Mouse (Mus musculus) liver, adult 2 months (tissue): ENCODE results near the gene Ccdc169. TPM values are rescaled to one million over a fixed set of nuclear protein-coding genes. Genes with fewer than 3 reads are reported as not detected.

Experiments used
- DNase-seq: peaks from one replicate; pipeline ENCODE4 v3.0.0-alpha.2; 2011; ENCODE audit warnings: low read depth, low spot score; ENCODE audit errors: extremely low read depth
- H3K27ac ChIP-seq: fragments of 200-500 bp; replicated peaks from 2 replicates; pipeline ENCODE4 v1.5.1; 2012; ENCODE audit warnings: low read depth, mild to moderate bottlenecking, control low read depth, inconsistent platforms, low read length; ENCODE audit not compliant: insufficient read depth
- H3K27me3 ChIP-seq: fragments of 200-500 bp; 2 replicates; pipeline ENCODE4 v1.6.1; 2012; ENCODE audit warnings: mild to moderate bottlenecking, moderate library complexity, low read length, inconsistent platforms; ENCODE audit not compliant: control insufficient read depth, insufficient read depth
- H3K36me3 ChIP-seq: fragments of 200-500 bp; 2 replicates; pipeline ENCODE4 v1.6.1; 2012; ENCODE audit warnings: low read length, inconsistent platforms; ENCODE audit not compliant: control insufficient read depth, insufficient read depth
- H3K4me1 ChIP-seq: fragments of 200-500 bp; 2 replicates; pipeline ENCODE4 v1.6.1; 2011; ENCODE audit warnings: low read length; ENCODE audit not compliant: control insufficient read depth, insufficient read depth
- H3K4me3 ChIP-seq: fragments of 200-500 bp; 2 replicates; pipeline ENCODE4 v1.5.1; 2011; ENCODE audit warnings: low read depth, mild to moderate bottlenecking, control low read depth, low read length, moderate library complexity; ENCODE audit not compliant: insufficient read depth
- H3K79me2 ChIP-seq: fragments of 200-500 bp; 2 replicates; pipeline ENCODE4 v1.6.1; 2012; ENCODE audit warnings: inconsistent platforms, mild to moderate bottlenecking, low read length, moderate library complexity; ENCODE audit not compliant: control insufficient read depth, insufficient read depth
- H3K9ac ChIP-seq: fragments of 200-500 bp; 2 replicates; pipeline ENCODE4 v1.6.1; 2012; ENCODE audit warnings: low read depth, mild to moderate bottlenecking, control low read depth, inconsistent platforms, low read length
- CTCF ChIP-seq: fragments of 200-500 bp; IDR thresholded peaks from 2 replicates; pipeline ENCODE4 v1.5.1; 2011; ENCODE audit warnings: low read depth, low read length, control low read depth
- POLR2A ChIP-seq: fragments of 200-500 bp; IDR thresholded peaks from 2 replicates; pipeline ENCODE4 v1.6.1; 2011; ENCODE audit warnings: low read length, control low read depth; ENCODE audit not compliant: insufficient read depth; ENCODE audit errors: extremely low read depth
- WGBS: fragments of 180-500 bp; shearing (Covaris S2); methylation state at CpG from one replicate; pipeline ENCODE4 v1.1.7; 2018; 5-methylcytosine and 5-hydroxymethylcytosine counted together
- polyA plus RNA-seq: library from polyadenylated mRNA; depleted of rRNA; stranded (reverse); fragments of >200 nt; gene quantifications from 2 replicates; pipeline ENCODE4 v1.2.3, GENCODE M21; 2012
- total RNA-seq: library from RNA; depleted of rRNA; stranded (reverse); fragments of >200 nt; gene quantifications from 2 replicates; pipeline ENCODE4 v1.2.3, GENCODE M21; 2014

Gene Ccdc169
- total and polyA plus RNA-seq, 2 experiments, result 0.09 TPM; not detected in 1

- TF ChIP-seq CTCF, result no peak
- no peak for TF ChIP-seq POLR2A
- H3K4me1 ChIP-seq, result peaks cover 3% of the 10 kb centered on the region; the same call in 1 of the 2 replicates
- H3K4me3 ChIP-seq, result no peak overlapping the region
- no peak overlapping the region for H3K27ac ChIP-seq
- H3K36me3 ChIP-seq, result no peaks in the 10 kb centered on the region
- H3K79me2 ChIP-seq, result no peaks in the 10 kb centered on the region
- H3K27me3 ChIP-seq, result no peaks in the 10 kb centered on the region
- H3K9ac ChIP-seq, result no peak overlapping the region
- WGBS, result 15% methylated on average over 6 of the region's 6 CpGs
- DNase-seq, result peak; percentile 98
Measured at GRCm38 (mm10) chr3:55146441-55146840, 9.3 kb downstream of the Ccdc169 start.

GRCm38 (mm10) chr3:55147156-55147555, 10.0 kb downstream of the Ccdc169 start:
- Histone ChIP-seq H3K27me3 (no peaks in the 10 kb centered on the region), H3K79me2 (no peaks in the 10 kb centered on the region), H3K4me1 (peaks cover 3% of the 10 kb centered on the region; the same call in 1 of the 2 replicates), H3K36me3 (no peaks in the 10 kb centered on the region), H3K4me3 (no peak overlapping the region), H3K27ac (0 out of 2 replicates have a peak overlapping the region, but pooled peaks have one; percentile 21), H3K9ac (no peak overlapping the region)
- DNase-seq, result peak; percentile 84
- WGBS, result 30% methylated on average over 2 of the region's 2 CpGs
- TF ChIP-seq CTCF (no peak), POLR2A (no peak)

- TF ChIP-seq CTCF (no peak), POLR2A (no peak)
- no peaks in the 10 kb centered on the region for H3K27me3 ChIP-seq
- peaks cover 3% of the 10 kb centered on the region; the same call in 1 of the 2 replicates for H3K4me1 ChIP-seq
- no peak overlapping the region for H3K27ac ChIP-seq
- no peaks in the 10 kb centered on the region for H3K36me3 ChIP-seq
- H3K79me2 ChIP-seq, result no peaks in the 10 kb centered on the region
- no peak overlapping the region for H3K4me3 ChIP-seq
- WGBS, result 74% methylated on average over 3 of the region's 3 CpGs
- H3K9ac ChIP-seq, result no peak overlapping the region
- no peak for DNase-seq
Measured at GRCm38 (mm10) chr3:55148091-55148490, 11.0 kb downstream of the Ccdc169 start.

GRCm38 (mm10) chr3:55151656-55152433, 14.7 kb downstream of the Ccdc169 start:
- H3K4me3 ChIP-seq, result no peak overlapping the region
- peaks cover 2% of the 10 kb centered on the region; the same call in 1 of the 2 replicates for H3K4me1 ChIP-seq
- WGBS, result 45% methylated on average over 7 of the region's 7 CpGs
- H3K79me2 ChIP-seq, result no peaks in the 10 kb centered on the region
- no peak overlapping the region for H3K27ac ChIP-seq
- no peaks in the 10 kb centered on the region for H3K36me3 ChIP-seq
- peak; percentile 45; the same call in 1 of the 2 replicates for TF ChIP-seq CTCF
- no peak for TF ChIP-seq POLR2A
- H3K27me3 ChIP-seq, result no peaks in the 10 kb centered on the region
- H3K9ac ChIP-seq, result no peak overlapping the region
- peak; percentile 64 for DNase-seq

- Histone ChIP-seq H3K27me3 (no peaks in the 10 kb centered on the region), H3K79me2 (no peaks in the 10 kb centered on the region), H3K9ac (no peak overlapping the region), H3K4me1 (no peaks in the 10 kb centered on the region), H3K4me3 (no peak overlapping the region), H3K36me3 (no peaks in the 10 kb centered on the region), H3K27ac (no peak overlapping the region)
- 62% methylated on average over 6 of the region's 6 CpGs for WGBS
- no peak for TF ChIP-seq CTCF
- no peak for TF ChIP-seq POLR2A
- peak; percentile 41 for DNase-seq
Measured at GRCm38 (mm10) chr3:55152673-55153334, 15.7 kb downstream of the Ccdc169 start.

GRCm38 (mm10) chr3:55154163-55154562, 17.0 kb downstream of the Ccdc169 start:
- Histone ChIP-seq H3K36me3 (no peaks in the 10 kb centered on the region), H3K27me3 (no peaks in the 10 kb centered on the region), H3K27ac (no peak overlapping the region), H3K9ac (no peak overlapping the region), H3K4me3 (no peak overlapping the region), H3K4me1 (no peaks in the 10 kb centered on the region), H3K79me2 (no peaks in the 10 kb centered on the region)
- 87% methylated on average over 7 of the region's 7 CpGs for WGBS
- DNase-seq, result no peak
- TF ChIP-seq CTCF (no peak), POLR2A (no peak)
